Mouse (Mus musculus) erythroblast, adult 5-6 weeks (primary cell): ENCODE measurements around the gene Katnb1. TPM values are rescaled to one million over a fixed set of nuclear protein-coding genes. Genes with fewer than 3 reads are reported as not detected.

ENCODE experiments used
- ATAC-seq: replicated peaks from 2 replicates; pipeline ENCODE4 v1.8.0; 2016; ENCODE audit warnings: moderate number of reproducible peaks, mild to moderate bottlenecking, moderate TSS enrichment, inconsistent platforms; ENCODE audit not compliant: poor library complexity, low FRiP score, severe bottlenecking
- total RNA-seq, 2 experiments: library from RNA; stranded (forward) in 1 of 2; stranded (reverse) in 1 of 2; fragments of 150-400 nt in 1 of 2; fragments of 200-764, 138-1000 nt in 1 of 2; gene quantifications; 2 replicates each; pipeline versions ENCODE4 v1.2.3 to v1.2.4; 2015 to 2017; ENCODE audit warnings: low replicate concordance in 2 of 2

The Katnb1 gene
- total RNA-seq, 2 experiments from 2014 or later = 1.9 to 9.1 TPM

DNA sequence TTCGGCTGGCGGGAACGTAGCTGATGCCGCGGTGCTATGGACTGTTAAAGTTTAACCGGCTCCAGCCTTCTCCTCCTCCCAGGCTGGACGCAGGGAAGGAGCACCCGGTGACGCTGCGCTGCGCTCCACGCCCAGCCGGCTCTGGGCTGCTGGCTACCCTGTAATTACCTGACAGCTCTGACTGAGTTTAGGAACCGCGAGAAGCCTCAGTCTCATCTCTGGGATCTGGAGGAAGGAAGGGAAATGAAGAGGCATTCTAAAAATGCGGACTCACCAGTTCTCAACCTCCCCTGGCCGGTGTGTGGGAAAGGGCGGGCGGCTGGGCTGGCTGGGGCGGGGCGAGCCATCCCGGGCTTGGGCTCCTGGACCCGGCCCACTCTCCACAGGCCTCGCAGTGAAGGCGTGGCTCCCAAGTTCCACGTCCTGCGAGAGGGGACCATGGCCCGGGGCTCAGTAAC, 56.7 kb downstream of the Katnb1 start:
- no peak for ATAC-seq

GRCm38 (mm10) chr8:95138341-95139050, 57.5 kb downstream of the Katnb1 start:
- no peak for ATAC-seq

- ATAC-seq = no peak
Observed at GRCm38 (mm10) chr8:95139051-95139365, 58.0 kb downstream of the Katnb1 start.

GRCm38 (mm10) chr8:95140555-95140954, 59.6 kb downstream of the Katnb1 start:
- ATAC-seq = no peak

DNA sequence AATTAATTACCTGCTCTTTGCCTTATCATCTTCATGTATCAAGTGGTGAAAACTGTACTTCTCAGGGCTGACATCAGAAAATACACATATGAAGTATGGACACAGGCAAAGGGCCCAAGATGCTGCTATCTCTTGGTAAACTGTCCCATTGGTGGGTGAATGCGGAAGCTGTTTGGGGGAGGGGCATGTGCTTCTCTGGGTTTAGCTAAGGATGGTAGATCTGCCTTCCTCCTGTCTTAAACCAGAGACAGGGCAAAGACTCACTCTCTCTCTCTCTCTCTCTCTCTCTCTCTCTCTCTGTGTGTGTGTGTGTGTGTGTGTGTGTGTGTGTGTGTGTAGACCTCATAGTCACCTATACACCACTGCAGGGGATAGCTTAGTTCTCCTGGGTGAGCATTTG, 60.0 kb downstream of the Katnb1 start:
- no peak for ATAC-seq

GRCm38 (mm10) chr8:95141469-95142074, 60.6 kb downstream of the Katnb1 start:
- ATAC-seq = no peak

DNA sequence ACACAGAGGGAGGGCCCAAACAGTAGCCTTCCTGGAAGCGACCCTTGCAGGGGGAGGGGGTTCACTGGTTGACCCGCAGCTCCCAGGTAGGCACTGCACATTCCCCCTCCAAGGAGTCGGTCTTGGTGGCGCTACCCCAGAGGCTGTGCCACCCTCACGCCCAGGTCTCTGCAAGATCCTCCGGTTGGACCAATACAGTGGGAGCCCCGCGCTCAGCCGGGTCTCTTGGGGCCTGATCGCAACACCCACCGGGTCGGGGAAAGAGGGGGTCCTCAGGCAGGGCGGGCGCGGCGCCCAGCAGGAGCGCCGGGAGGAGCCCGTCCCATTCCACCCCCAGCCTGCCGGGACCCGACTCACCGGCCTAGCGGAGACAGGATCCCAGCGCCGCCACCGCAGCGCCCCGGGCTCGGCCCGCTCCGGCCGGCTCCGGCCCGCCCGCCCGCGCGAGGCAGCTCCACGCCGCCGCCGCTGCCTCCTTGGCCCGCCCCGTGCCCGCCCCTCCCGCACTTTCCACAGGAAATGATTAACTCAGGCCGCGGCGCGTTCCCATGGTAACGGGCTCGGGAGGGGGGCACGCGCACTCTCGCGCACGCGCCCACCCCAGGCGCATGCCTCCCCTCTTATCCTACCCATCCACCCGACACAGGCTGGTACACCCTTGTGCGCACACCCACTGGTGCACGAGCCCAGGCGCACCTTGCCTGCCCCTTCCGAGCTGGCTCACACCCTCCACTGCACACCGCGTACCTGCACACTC, 61.3 kb downstream of the Katnb1 start:
- no peak for ATAC-seq

DNA sequence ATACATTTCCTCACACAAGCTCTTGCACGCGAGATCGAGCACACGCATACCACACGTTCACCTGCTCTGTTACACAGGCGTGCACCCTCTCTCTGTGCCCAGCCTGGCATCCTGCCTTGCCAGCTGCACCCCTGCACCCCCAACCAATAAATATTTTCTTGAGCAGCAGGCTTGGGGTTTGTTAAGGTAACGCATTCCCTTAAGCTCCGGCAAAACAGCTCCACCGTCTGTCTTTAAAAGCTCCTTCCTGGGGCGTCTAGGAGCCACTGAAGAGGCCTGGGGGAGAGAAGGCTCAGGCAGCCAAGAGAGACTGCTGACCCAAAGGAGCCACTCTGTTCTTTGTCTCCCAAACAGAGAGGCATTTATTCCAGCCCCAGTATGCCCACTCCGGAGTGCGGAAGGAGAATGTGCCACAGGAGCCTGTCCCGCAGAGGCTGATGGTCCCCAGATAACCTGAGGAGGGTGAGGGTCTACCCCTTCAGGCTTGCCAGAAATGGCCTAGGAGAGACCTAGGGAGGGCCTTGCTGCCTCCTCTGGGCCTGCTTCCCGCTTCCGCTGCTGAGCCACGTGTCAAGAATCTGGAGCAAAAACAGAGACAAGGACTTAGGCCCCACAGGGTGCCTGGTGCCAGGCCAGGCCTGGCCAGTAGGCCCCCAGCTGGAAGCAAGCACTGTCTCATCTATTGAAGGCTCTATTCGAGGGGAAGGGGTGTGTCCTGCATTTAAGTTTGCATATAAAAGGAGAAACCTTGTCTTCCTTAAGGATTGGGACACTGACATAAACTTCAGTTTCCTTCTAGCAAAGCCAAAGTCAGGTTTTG, 62.2 kb downstream of the Katnb1 start:
- ATAC-seq = no peak

GRCm38 (mm10) chr8:95143805-95144630, 63.0 kb downstream of the Katnb1 start:
- no peak for ATAC-seq

- no peak for ATAC-seq
Observed at GRCm38 (mm10) chr8:95144631-95145015, 63.6 kb downstream of the Katnb1 start.

GRCm38 (mm10) chr8:95146044-95146745, 65.2 kb downstream of the Katnb1 start:
- no peak for ATAC-seq

DNA sequence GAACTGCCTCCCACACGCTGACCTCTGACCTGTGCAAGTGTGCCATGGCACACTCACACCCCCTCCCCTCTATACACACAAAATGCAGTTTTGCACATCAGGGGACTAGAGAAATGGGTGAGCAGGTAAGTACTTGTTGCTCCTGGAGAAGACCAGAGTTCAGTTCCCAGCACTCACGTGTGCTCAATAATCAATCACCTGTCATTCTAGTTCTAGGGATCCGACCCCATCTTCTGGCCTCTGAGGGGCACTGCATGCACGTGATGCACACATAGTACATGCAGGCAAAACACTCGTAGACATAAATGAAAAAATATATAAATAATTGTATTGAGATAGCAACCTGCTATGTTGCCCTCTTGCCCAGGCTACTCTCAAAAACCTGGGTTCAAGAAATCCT, 65.9 kb downstream of the Katnb1 start:
- no peak for ATAC-seq

- ATAC-seq = no peak
Observed at GRCm38 (mm10) chr8:95149426-95149825, 68.4 kb downstream of the Katnb1 start.

- no peak for ATAC-seq
Observed at GRCm38 (mm10) chr8:95150608-95151007, 69.6 kb downstream of the Katnb1 start.

Other genes starting within 250 kb of the Katnb1 start
- gene Coq9, start 242.9 kb upstream of the Katnb1 start, total RNA-seq (2015; ENCODE audit: low replicate concordance) = 4.4 and 10.7 TPM in 2 replicates
- 27.3 and 54.5 TPM in 2 replicates for gene Coq9, start 242.9 kb upstream of the Katnb1 start, total RNA-seq (2017; ENCODE audit: low replicate concordance)
- gene Ciapin1, start 242.8 kb upstream of the Katnb1 start, total RNA-seq (2015; ENCODE audit: low replicate concordance) = 16.7 and 30.3 TPM in 2 replicates
- gene Ciapin1, start 242.8 kb upstream of the Katnb1 start, total RNA-seq (2017; ENCODE audit: low replicate concordance) = 27.0 and 27.2 TPM in 2 replicates
- 29.8 and 37.4 TPM in 2 replicates for gene Polr2c, start 223.7 kb upstream of the Katnb1 start, total RNA-seq (2015; ENCODE audit: low replicate concordance)
- 26.9 and 36.0 TPM in 2 replicates for gene Polr2c, start 223.7 kb upstream of the Katnb1 start, total RNA-seq (2017; ENCODE audit: low replicate concordance)
- 1.2 and 1.5 TPM in 2 replicates for gene Dok4, start 204.9 kb upstream of the Katnb1 start, total RNA-seq (2015; ENCODE audit: low replicate concordance)
- gene Dok4, start 204.9 kb upstream of the Katnb1 start, total RNA-seq (2017; ENCODE audit: low replicate concordance) = 4.0 and 6.0 TPM in 2 replicates
- gene Ccdc102a, start 163.1 kb upstream of the Katnb1 start, total RNA-seq (2015; ENCODE audit: low replicate concordance) = not detected in 2 replicates
- 1.3 and 1.4 TPM in 2 replicates for gene Ccdc102a, start 163.1 kb upstream of the Katnb1 start, total RNA-seq (2017; ENCODE audit: low replicate concordance)
- 0.19 and 1.0 TPM in 2 replicates for gene Adgrg5, start 157.5 kb upstream of the Katnb1 start, total RNA-seq (2015; ENCODE audit: low replicate concordance)
- 0.85 TPM in 1 of 2 replicates, not detected in the other for gene Adgrg5, start 157.5 kb upstream of the Katnb1 start, total RNA-seq (2017; ENCODE audit: low replicate concordance)
- gene Adgrg1, start 106.4 kb upstream of the Katnb1 start, total RNA-seq (2015; ENCODE audit: low replicate concordance) = 28.2 and 32.1 TPM in 2 replicates
- 7.1 and 7.5 TPM in 2 replicates for gene Adgrg1, start 106.4 kb upstream of the Katnb1 start, total RNA-seq (2017; ENCODE audit: low replicate concordance)
- gene Adgrg3, start 63.5 kb upstream of the Katnb1 start, total RNA-seq (2015; ENCODE audit: low replicate concordance) = 24.2 and 30.9 TPM in 2 replicates
- gene Adgrg3, start 63.5 kb upstream of the Katnb1 start, total RNA-seq (2017; ENCODE audit: low replicate concordance) = 20.9 and 34.9 TPM in 2 replicates
- gene Drc7, start 26.1 kb upstream of the Katnb1 start, total RNA-seq (2015; ENCODE audit: low replicate concordance) = not detected in 2 replicates
- 1.3 TPM in 1 of 2 replicates, not detected in the other for gene Drc7, start 26.1 kb upstream of the Katnb1 start, total RNA-seq (2017; ENCODE audit: low replicate concordance)
- 0.96 and 1.0 TPM in 2 replicates for gene Kifc3, start 121.6 kb downstream of the Katnb1 start, total RNA-seq (2015; ENCODE audit: low replicate concordance)
- 0.51 and 1.1 TPM in 2 replicates for gene Kifc3, start 121.6 kb downstream of the Katnb1 start, total RNA-seq (2017; ENCODE audit: low replicate concordance)
- gene Cngb1, start 225.4 kb downstream of the Katnb1 start, total RNA-seq (2015; ENCODE audit: low replicate concordance) = not detected in 2 replicates
- gene Cngb1, start 225.4 kb downstream of the Katnb1 start, total RNA-seq (2017; ENCODE audit: low replicate concordance) = not detected in 2 replicates
- gene Tepp, start 229.4 kb downstream of the Katnb1 start, total RNA-seq (2015; ENCODE audit: low replicate concordance) = not detected in 2 replicates
- not detected in 2 replicates for gene Tepp, start 229.4 kb downstream of the Katnb1 start, total RNA-seq (2017; ENCODE audit: low replicate concordance)